Mouse (Mus musculus) naive thymus-derived CD4-positive, alpha-beta T cell, adult 2 months (primary cell): Measurements from ENCODE around the gene Gcn1l1.

Experiments used
- DNase-seq: peaks from one replicate; pipeline ENCODE4 v3.0.0-alpha.2; 2011; ENCODE audit warnings: low read depth

Gcn1l1 gene

DNA sequence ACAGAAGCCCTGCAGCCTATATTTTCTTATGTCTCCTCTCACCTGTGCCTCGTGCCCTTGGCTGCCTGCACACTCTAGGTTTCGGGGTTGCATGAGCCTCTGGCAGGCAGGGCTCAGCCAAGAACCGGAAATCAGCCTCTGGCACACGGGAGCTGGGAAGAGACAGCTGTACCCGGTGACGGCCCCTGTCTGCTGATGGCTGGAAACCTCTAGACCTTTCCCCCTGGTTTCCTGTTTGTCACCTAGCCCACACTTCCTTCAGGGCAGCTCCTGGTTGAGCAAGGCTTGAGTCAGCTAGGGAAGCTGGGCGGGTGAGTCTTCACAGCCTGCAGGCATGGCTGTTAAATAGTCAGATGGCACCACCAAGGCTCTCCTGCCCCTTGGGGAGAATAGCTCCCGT, 30.2 kb upstream of the Gcn1l1 start:
- DNase-seq: peak; percentile 60

DNA sequence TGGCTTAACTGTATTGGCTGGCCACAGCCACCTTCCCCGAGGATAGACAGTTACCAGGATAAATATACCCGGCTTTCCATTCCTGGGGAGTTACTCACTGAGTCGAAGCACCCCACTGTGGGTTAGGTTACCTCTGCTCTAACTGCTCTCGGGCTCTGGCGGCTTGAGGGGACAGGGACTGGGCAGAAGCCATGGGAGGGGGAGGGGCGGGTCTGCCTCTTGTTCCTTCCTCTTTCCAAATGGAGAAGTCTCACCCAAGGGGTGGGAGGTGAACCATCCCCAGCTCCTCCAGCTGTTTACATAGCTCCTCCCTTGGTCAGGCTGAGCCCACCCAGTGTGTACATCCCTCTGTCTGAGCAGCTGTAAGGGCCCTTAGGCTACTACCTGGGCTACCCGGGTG, 29.4 kb upstream of the Gcn1l1 start:
- no peak for DNase-seq

DNA sequence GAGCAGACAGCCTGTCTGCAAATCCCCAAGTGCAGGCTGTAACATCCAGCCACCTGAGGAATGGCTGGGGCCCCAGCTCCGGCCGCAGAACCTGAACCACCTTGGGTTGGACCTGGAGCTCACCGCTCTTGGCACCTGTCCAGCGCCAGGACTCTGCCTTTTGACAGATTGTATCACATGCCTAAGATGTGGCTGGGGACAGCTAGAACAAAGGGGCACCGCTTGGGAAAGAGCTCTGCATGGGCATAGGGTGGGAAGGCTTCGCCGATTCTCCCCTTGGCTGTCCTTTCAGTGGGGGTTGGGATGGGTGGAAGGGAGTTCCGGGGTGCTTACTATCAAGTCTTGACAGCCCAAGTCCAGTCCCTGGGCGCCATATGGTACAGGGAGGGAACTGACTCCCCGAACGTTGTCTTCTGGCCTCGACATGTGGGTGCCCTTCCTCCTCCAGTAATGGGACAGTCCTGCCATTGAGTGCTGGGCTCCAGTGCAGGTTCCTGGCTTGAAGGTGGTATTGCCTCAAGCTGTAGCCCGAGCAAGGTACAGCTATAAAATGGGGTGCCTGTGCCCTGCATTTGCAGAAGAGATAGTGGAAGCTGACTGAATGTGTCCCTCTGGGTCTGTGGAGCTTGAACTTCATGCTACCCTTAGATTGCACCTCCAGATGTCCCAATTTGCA, 26.9 kb upstream of the Gcn1l1 start:
- no peak for DNase-seq

DNA sequence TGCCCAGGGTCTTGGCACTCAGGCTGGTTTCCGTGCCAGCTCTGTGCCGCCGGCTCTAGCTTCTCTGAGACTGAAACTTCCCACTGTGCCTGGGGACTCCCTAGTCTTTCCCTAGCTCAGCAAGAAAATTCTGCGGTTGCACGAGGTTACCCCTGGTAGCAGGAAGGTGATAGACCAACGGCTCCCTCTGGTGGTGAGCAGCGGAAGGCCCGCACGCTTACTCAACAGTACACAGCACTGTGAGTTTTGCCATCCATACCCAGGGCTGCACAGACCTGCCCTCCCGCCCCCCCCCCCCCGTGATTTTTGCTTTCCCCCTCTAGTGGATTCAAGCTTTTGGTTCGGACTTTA, 26.4 kb upstream of the Gcn1l1 start:
- DNase-seq: peak; percentile 95

DNA sequence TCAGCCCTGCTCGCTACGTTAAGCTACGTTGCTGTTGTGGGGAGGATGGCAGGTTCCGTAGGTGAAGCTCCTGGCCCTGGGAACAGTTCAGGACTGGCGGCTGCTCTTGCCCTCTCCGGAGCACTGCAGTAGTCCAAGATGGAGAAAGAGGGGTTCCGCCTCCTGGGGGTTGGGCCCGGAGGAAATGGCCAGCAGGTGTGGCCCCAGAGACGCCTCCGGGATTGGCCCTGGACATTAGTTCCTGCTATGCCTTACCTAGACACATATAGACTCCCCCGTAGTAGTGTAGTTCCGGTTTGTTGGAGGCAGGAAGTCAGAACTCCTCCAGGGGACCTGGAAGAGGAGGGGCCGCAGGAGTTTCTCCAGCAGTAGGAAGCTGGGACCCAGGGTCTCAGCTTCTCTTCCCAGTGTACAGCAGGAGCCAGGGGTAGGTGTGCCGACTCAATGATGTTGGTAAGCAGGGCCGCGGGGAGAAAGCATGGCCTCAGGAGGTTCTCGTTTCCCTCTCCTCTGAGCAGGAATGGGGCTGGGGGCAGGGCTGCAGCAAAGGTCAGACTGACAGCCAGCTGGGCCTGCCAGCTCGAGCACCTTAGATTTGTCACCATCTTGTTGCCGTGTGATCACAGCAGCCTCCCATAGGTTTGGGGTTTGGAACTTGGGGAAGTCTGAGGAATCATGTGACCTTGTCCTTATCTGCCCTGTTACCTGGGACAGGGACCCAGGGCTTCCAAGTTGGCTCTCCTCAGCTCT, 22.2 kb upstream of the Gcn1l1 start:
- peak; percentile 63 for DNase-seq

GRCm38 (mm10) chr5:115543509-115544253, 21.4 kb upstream of the Gcn1l1 start:
- DNase-seq: no peak

DNA sequence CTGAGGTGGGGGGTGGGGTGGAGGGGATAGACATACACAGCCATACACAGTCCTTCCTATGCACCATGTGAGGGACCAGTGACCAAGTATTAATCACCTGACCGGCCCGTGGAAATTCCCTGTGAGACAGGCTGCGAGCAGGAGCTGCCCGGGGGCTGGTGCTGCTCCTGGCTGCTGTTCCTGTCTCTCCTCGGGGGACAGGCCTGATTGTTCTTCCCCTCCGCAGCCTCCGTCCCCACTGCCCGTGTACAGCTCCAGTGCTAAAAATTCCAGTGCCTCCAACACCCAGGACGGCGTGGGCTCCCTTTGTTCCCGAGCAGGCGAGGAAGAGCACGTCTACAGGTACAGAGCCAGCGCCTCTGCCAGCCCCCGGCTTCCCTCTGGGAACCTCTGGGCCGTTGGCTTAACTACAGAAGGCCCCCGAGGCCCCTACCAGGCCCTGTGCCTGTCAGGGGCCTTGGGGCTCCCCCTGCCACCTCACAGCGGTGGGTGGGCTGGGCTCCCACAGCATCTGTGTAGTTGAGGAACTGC, 20.3 kb upstream of the Gcn1l1 start:
- DNase-seq: no peak

GRCm38 (mm10) chr5:115545636-115546035, 19.4 kb upstream of the Gcn1l1 start:
- no peak for DNase-seq

DNA sequence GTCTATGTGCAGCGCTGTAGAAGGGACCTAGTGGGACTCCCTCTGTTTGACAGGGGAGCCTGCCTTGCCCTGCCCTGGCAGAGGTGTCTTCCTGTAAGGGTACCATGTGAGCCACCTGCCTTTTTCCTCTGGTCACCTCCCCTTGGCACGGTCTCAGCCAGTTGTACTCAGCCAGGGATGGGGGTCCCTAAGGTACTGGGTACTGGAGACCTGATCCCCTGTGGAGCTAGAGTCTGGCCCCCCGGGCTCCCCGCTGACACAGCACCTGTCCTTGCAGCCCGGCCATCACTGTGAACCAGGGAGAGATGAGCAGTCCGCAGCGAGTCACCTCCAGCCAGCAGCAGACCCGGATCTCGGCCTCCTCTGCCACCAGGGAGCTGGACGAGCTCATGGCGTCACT, 18.5 kb upstream of the Gcn1l1 start:
- no peak for DNase-seq

DNA sequence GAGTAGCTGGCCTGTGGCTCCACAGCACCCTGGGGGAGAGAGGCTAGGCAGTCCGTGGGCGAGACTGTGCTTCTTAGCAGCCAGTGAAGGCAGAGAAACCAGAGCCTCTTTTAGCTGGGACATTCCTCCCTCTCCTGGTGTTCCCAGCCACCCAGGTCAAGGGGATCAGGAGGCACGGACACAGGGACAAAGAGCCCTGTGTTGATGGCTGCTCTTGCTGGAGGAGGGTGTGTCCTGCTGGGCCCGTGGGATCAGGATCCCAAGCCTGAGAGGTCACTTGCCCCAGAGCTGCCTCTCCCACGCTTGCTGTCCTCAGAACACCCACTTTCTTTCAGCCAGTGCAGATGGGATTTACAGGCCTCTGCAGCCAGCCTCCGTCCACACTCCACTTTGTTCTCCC, 18.0 kb upstream of the Gcn1l1 start:
- DNase-seq: no peak

DNA sequence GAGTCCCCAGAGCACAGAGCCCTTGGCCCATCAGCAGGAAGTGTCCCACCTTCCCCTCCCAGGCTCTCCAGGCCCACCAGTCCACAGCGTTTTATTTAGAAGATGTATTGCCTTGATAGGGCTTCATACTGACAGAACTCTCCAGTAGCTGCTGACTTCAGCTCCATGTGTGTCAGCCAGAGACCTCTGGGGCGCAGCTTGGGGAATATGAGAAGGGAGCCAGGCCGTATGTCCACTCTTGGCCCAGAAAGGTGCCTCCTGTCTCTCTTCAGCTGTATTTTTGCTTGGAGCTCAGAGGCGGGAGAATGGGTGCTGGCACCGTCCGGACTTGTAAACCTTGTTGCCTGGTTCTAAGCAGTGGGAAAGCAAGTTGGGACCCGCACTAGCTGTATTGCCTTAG, 17.6 kb upstream of the Gcn1l1 start:
- no peak for DNase-seq

DNA sequence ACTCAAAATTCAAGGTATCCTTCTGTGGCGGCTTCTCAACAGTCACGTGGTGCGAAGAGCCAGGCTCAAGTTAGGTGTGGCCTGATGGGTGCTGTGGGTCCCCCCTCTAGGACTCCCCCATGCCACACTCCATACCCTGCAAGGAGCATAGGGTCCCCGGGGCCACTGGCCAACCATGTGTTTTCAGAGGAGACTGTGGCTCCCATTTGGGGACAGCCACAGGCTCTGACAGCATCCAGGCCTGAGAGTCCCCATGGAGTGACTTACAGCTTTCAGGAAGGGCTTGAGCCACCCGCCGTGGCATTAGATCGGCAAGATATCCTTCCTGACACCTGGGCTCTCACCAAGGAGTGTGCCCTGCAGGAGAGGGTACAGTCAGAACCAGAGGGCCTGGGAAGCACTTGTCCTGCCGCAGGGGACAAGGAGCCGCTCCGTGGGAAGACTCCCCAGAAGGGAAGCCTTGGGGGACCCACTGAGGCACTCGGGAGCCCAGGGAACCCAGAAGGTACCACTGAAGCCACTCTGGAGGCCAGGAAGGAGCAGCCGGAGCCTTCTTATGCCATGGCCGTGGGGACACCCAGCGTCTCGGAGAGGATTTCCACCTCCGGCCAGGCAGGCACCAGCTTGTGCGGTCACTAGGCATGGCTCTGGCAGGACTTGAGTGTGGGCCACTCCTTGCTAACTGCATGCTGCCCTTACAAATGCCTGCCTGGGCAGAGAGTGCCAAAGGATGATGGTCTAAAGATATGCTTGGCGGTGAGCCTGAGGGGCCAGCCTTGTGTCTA, 16.4 kb upstream of the Gcn1l1 start:
- DNase-seq: no peak

DNA sequence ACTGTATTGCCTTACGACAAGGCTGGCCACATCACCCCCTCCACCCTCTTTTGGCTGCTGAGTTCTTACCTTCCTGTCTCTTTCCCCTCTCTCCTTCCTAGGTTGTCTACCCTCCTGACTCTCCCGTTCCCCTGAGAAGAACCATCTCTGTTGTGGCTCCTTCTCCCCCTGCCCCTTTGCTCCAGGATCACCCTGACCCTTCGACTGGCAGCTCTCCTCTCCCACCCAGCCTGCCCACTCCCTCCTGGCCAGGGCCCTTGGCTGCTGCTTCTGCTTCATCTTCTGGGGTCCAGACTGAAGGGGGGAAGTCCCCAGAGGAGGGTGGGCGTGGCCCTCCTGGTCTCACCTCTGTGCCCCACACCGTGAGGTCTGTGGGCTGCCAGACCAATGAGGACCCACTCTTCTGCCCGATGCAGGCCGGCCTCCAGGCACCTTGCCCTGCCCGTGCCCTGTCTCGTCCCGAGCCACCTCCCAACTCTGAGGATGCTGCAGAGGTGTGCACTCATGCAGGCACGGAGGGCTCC, 14.5 kb upstream of the Gcn1l1 start:
- DNase-seq: no peak

- no peak for DNase-seq
Measured at GRCm38 (mm10) chr5:115551386-115551785, 13.7 kb upstream of the Gcn1l1 start.

- no peak for DNase-seq
Measured at GRCm38 (mm10) chr5:115551799-115552198, 13.3 kb upstream of the Gcn1l1 start.

GRCm38 (mm10) chr5:115553801-115554420, 11.1 kb upstream of the Gcn1l1 start:
- no peak for DNase-seq

DNA sequence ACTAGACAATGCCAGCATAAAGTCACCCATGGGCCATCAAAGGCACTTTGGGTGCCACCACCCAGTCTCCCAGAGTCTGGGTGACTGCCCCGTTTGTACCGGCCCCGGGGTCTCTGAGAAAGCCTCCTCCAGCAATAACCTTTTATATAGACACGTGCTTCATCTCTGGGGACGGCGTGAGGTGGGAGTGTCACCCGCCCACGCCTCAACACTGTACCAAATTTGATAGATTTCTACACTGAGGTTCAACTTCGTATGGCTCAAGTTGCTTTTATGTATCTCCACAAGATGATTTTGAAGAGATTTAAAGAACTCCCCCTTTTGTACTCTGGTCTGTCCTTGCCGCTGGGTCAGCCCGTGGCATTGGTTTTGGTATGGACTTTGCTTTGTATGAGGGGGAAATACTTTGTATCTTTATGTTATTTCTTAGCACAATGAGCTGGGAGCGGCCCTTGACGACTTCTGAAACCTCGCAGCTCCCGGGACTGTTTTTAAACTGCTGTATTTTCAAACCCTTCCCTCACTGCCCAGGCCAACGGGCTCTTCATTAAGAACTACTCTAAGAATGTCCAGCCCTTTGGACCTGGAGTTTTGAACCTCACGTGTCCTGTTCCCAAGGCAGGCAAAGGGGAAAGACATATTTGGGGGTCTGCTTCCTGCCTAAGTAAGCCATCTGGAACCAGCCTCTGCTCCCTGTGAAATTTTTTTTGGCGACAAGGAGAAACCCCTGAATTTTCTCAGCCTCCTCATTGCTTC, 10.3 kb upstream of the Gcn1l1 start:
- no peak for DNase-seq

DNA sequence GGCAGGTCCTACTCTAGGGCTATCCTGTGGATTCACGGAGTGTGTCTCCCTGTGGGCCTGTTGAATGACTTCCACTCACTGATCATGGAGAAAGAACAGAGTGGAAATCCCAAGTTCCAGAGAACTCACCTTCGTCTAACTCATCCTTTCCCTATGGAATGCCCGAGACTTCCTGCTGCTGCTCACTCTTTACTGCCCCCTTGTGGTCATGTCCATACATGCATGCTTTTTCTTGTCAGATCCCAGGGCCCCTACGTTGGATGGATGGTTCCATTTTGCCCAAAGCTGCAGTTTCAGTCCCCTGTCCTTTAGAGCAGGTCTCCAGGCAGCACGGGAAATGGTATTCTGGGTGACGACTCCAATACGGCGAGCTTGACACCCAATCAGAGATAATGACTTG, 8.8 kb upstream of the Gcn1l1 start:
- peak; percentile 85 for DNase-seq

DNA sequence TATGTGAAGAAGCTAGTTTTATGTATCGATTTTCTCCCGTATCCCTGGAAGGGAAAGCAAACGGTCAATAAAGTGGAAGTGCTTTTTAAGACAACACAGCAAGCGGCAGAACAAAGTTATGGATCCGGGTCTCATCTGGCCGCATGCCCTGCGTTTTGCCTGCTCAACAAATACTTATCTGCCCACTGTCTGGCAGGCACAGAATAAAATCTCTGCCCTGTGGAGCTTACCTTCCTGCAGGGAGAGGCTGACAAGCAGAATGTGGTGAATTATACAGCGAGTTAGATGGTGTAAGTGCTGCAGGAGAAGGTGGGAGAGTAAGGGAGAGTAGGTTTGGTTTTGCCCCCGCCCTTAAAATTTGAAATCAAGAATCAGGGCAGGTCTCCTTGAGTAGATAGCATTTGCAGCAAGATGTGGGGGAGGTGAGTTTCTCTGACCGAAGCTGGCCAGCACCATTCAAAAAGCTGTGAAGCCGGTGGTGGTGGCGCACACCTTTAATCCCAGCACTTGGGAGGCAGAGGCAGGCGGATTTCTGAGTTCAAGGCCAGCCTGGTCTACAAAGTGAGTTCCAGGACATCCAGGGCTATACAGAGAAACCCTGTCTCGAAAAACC, 6.8 kb upstream of the Gcn1l1 start:
- DNase-seq: no peak
